Mouse (Mus musculus) embryo, embryonic 11.5 days (tissue): ENCODE data around the gene Usp1.
"Not testable (repeated sequence)": the region's sequence is repeated elsewhere in the genome, so short reads cannot be mapped to it uniquely, and the experiment has no call there.

ENCODE experiments used
- DNase-seq: peaks from one replicate; pipeline ENCODE4 v3.0.0-alpha.2; 2012; ENCODE audit warnings: low read depth, low spot score

Usp1 gene

GRCm38 (mm10) chr4:98979976-98980375 lies 56.4 kb downstream of the Usp1 start:
- not testable (repeated sequence) for DNase-seq

GRCm38 (mm10) chr4:98984701-98985100 lies 61.1 kb downstream of the Usp1 start:
- no peak for DNase-seq
